Mouse (Mus musculus) adrenal gland, adult (tissue): ENCODE results near the gene Jade1.

ENCODE experiments used
- DNase-seq, 2 experiments: peaks; one replicate each; pipeline ENCODE4 v3.0.0; 2022 to 2023; ENCODE audit warnings: low spot score in 1 of 2; ENCODE audit not compliant: inconsistent age in 2 of 2

The Jade1 gene

DNA sequence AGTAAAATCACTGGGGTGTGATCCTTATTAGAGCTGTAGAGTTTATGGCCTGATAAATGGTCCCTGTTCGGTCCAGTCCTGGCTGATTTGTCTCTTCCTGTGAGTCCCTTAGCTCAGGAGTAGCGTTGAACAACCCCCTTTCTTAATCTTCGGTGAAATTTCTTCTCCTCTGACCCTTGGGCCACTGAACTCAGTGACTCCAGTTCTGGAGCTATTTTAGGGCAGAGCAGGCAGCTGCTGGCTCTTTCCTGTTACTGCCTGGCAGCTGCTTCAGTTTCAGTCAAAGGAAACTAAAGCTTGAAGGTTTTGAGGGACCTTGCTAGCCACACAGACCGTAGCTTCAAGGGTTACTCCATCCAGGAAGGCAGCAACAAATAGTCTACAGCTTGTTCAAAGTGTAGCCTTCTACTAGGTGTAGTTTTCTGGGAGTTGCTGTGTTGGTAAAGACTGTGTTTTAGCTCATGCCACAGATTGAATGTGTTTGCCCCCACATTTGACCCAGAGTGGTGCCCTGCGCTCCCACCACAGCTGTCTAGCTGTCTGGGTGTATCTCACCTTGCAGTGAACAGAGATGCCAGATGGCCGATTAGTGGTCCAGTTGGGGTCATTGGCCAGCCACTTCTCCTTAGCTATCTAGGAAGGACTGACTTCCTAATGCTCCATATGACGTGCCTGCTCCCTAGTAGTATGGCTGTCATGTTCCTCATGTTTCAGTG is 19.3 kb downstream of the Jade1 start:
- peak in 1 of 2 experiments; percentile 60 for DNase-seq

DNA sequence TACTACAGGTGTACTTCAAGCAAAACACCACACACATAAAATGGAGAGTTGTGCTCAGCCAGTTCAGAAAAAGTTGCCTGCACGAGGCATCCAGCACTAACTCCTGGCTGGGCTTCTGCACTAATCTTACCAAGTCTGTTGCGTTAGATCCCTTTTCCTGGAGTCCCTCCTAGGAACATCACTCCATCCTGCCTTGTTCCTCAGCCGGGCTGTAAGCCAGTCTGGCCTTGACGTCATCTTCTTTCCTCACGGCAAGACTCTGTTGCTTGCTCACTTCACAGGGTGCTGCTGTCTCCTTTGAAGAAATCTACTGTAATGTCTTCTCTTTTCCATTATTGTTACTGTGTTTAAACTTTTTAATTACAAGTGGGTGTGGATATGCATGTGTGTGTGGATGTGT is 20.4 kb downstream of the Jade1 start:
- DNase-seq = peak in 1 of 2 experiments; percentile 72

- DNase-seq = no peak
Measured at GRCm38 (mm10) chr3:41577240-41577639, 21.7 kb downstream of the Jade1 start.

DNA sequence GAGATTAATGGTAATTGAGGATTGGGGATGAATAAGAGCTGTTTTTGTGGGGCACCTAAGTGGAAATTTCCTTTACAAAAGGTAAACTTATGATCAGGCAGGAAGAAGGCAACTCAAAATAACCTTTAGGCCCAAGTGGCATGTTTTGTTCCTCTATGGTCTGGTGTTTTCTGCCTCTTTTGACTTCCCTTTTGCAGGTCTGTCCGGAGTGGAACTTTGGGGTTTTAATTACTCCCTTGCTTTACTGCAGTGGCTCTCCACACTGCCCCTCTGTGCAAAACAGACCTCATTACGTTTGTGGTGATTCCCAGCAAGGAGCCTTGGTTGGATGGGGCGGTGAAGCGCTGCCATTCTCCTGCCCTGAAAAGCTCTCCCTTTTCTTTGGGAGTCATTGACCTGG is 24.3 kb downstream of the Jade1 start:
- DNase-seq = no peak

DNA sequence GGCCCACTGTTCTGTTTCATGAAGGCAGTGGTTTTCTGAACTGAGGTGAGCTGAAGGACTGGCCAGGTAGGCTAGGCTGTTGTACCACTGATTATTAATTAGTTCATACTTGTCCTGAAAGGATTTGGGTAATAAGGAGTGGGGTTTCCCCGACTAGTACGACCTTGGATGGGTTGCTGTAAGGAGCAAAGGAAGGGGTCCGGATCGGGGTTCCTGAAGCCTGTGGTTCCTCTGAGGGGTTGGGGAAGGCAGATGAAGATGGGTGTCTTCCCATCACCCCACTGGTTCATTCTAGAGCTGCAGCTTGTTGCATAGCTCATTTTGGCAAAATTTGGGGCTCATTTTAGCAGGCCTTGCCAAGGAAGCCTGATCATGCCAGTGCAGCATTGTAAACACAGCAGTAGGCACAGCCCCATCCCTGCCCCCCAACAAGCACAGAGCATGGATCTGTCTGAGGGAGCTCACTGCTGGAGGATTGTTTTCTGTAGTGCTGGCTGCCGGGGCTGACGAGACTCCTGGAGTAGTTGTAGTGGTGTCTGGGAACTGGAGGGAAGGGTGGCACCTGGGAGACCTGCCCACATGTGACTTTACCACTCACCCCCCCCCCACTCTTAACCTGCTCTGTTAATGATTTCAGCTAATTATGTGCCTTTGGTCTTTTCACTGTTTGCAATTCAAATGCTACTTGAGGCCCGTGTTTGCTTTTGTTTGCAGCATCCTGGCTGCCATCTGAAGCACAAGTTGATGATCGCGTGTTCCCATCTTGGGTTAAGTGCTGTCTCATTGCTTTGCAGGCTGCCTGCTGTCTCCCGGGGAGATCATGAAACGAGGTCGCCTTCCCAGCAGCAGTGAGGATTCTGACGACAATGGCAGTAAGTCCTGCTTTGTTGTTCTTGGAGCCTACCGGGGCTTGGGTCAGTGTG is 25.1 kb downstream of the Jade1 start:
- no peak for DNase-seq

GRCm38 (mm10) chr3:41581436-41581835 is 25.9 kb downstream of the Jade1 start:
- no peak for DNase-seq

GRCm38 (mm10) chr3:41582256-41582655 is 26.7 kb downstream of the Jade1 start:
- no peak for DNase-seq

DNA sequence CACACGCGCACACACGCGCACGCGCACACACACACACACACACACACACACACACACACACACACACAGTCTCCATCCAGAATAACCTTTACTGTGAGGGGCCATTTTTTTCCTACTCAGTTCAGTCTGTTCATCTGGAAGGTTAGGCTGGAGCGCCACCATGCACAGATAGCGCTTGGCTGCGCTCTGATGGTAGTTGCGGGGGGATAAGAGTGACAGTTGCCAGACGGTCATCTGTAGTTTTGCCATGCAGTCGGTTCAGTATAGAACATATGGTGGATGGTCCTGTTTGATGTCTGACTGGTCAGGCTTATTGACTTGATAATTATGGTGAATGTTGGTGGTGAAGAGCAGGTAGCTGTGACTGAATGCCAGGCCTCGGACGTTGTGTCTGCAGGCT is 27.6 kb downstream of the Jade1 start:
- no peak for DNase-seq

DNA sequence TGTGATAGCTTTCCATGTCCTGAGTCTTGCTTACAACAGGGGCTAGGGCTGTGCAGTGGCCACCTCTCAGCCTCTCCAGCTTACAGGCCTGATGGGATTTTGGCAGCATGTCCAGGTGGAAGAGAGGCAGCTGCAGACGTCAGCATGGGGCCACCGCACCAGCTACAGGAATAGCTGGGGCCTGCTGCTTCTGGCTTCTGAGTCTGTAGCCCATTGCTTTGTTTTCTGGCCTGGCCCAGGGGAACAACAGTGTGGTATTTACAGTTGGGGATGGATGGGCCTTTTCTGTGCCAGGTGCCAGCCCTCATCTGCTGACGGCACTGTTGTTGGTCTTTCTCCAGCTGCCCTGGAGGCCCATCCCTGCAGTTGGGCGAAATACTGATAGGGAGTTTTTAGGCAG is 28.1 kb downstream of the Jade1 start:
- DNase-seq = no peak

- no peak for DNase-seq
Measured at GRCm38 (mm10) chr3:41585548-41585947, 30.0 kb downstream of the Jade1 start.

DNA sequence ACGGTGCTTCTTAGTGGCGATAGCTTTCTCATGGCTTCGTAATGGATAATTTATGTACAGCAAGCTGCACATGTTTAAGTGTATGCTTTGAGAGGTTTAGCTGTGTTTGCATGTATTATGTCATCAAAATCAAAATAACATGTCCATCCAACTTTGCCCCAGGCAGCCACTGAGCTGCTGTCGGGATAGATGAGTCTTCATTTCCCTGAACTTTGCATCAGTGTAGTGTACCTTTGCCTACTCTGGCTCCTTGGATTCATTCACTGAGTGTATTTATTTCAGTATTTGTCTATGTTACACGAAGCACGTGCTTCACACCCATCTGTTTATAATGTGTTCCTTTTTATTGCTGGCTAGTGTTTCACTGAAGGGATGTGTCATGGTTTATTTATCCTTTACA is 30.8 kb downstream of the Jade1 start:
- DNase-seq = no peak

- peak; percentile 53 to 80 for DNase-seq
Measured at GRCm38 (mm10) chr3:41586917-41587316, 31.4 kb downstream of the Jade1 start.

DNA sequence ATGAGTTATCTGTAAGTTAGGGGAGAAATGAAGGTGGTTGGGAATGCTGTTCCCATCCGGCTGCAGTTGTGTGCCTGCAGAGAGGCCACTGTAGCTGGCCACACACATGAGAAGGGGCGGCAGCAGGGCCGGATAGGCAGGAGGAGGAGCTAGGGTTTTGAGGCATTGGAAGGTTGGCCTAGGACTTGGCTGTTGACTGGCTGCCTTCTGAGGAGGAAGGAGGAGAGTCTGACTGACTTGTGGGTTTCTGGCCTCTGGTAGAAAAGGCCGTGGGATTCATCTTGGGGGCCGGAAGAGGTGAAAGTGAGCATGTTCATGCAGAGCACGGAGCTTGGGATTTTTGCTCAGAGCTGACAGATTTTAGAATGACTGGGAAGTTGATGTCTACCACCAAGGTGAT is 32.1 kb downstream of the Jade1 start:
- peak in 1 of 2 experiments; percentile 69 for DNase-seq

DNA sequence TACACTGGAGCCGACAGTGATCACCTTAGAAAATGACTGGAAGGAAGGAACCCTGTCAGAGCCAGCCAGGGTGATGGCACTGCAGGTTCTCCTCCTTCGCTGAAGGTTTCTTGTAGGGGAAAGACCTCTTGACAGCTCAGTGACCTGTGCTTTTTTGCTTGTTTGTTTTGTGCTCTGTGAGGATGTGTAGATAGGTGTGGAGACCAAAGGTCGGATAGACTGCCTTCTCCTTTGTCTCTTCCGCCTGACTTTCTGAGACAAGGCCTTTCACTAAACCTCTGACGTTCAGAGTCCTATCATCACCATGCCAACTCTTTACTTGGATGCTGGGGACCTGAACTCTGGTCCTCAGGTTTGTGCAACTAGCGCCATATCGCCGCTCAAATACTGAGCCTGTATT is 33.0 kb downstream of the Jade1 start:
- no peak for DNase-seq

DNA sequence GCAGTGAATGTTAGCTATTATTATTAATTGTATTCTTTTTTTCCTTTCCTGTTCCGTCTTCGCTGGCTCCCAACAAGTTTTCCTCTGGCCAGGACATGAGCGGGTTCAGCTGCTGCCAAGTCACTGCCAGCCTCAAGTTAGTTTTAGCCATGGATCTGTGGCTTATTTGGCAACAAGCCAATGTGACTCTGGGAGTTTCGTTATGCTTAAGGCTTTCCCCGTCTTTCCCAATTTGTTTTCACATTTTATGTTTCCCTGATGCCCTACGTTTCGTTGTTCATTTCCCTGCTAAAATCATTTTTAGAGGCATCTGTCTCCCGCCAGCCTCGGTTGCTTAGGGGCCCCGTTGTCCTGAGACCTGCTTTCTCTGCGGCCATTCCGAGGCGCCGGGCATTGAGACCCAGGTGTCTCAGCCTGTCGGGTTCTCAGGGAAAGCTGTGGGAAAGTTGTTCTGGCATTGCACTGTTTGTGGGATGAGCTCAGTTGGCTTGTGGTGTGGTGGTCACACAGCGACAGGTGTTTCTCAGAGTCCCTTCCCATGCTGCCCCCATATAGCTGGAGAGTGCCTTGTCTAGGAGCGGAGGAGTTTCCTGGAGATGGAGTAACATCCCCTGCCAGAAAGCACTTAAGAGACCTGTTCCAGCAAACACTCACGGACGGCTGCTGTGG is 33.8 kb downstream of the Jade1 start:
- peak in 1 of 2 experiments; percentile 52 for DNase-seq

DNA sequence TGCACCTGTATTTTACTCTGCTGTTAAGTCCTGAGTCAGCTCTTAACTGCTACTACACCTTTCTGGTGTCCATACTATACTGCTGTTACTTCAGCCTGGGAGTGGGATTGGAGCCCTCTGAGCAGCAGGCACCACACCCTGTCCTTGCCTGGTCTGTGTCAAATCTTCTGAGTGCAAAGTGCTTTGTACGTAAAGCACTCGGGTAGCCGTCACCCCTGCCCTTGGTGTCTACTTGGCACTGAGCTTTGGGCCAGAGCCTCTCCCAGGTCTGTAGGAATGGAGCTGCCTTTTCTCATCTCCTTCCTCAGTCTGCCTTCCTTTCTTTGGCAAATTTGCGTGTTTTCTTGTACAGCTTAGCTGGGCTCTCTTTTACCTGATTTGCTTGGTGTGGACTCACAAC is 34.5 kb downstream of the Jade1 start:
- DNase-seq = no peak

DNA sequence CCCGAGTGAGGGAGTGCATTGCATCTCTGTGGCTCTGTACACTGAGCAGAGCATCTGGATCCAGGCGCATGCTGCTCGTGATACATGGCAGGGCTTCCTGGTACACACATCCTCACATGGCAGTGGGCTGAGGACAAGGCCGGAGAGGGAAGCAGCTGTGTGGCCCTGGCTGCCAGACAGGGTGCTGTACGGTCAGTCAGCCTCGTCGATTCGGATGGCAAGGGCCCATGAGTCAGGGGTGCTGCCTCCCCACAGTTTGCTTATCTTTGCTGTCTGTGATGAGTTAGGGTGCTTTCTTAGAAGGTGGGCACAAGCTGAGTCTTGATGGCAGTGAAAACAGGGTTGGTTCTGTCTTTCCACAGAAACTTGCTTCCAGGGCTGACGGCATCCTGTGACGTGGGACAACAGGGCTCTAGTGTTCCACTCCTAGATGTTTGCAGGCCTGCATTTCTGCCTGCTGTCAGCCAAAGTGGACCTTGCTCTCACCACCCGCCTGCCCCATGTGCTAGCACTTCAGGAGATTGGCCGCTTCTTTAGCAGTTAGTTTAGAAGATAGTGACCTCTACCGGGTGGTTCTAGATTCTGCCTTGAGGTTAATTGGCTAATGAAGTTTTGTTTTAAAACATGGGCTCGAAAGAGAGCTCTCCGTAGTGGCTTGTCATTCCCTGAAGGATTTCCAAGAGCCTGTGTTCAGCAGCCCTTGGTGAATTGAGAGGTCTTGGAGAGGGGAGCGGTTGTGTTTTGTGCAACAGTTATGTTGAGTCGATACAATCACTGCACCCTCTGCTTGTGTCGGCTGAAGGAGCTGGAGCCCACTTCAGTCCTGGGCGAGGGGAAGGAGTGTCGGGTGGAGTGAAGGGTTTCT is 35.4 kb downstream of the Jade1 start:
- peak in 1 of 2 experiments; percentile 68 for DNase-seq

GRCm38 (mm10) chr3:41591651-41592170 is 36.2 kb downstream of the Jade1 start:
- peak in 1 of 2 experiments; percentile 60 for DNase-seq

GRCm38 (mm10) chr3:41592805-41593204 is 37.3 kb downstream of the Jade1 start:
- DNase-seq = no peak

DNA sequence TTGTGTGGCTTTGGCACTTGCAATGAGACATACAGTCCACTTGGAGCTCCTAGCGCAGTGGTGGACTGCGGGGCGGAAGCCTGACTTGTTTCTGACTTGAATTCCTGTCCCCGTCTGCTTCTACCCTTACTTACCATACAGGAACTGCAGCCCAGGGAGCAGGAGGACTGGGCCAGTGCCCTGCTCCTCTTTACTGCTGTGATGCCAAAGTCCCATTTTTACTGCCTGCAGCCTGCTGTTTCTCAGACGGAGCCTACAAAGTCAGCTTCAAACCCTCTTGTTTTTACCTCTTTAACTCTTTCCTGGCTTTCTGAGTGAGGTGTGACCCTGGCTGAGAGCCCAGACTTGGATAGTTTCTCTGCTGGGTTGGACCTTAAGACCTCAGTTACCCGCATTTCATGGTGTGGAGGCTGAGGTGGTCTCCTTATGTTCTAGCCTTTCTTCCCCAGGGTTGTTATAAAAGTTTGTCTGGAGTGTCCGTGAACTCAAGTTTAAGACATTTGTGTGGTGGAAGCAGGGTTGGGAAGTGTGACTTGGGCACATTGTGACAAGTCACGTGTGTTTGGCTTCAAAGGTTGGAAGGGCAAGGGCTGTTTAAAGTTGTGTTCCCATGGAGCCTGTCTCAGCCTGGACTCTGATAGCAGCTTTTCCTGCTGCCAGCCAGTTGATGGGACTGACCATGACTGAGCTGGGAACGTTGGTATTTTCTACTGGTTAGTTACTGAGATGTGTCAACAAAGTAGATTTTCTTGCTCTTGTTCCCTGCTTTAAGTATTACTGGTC is 38.8 kb downstream of the Jade1 start:
- DNase-seq = no peak
